Mouse (Mus musculus) myocyte (in vitro differentiated cells): Measurements from ENCODE around the gene Dip2c. TPM values are rescaled to one million over a fixed set of nuclear protein-coding genes. Genes with fewer than 3 reads are reported as not detected.

ENCODE experiments used
- H3K27me3 ChIP-seq: one replicate; pipeline ENCODE4 v1.6.1; 2011; ENCODE audit not compliant: control insufficient read depth, insufficient read depth, insufficient read length
- H3K36me3 ChIP-seq: one replicate; pipeline ENCODE4 v1.6.1; 2011; ENCODE audit not compliant: control insufficient read depth, insufficient read depth
- H3K4me2 ChIP-seq: one replicate; pipeline ENCODE4 v1.6.1; 2011; ENCODE audit warnings: low read depth, control low read depth
- H3K4me3 ChIP-seq: one replicate; pipeline ENCODE4 v1.5.1; 2011; ENCODE audit warnings: mild to moderate bottlenecking, control low read depth, moderate library complexity
- H3K79me2 ChIP-seq: one replicate; pipeline ENCODE4 v1.6.1; 2011; ENCODE audit not compliant: control insufficient read depth, insufficient read depth
- H3ac ChIP-seq: one replicate; pipeline ENCODE4 v1.6.1; 2011; ENCODE audit not compliant: control insufficient read depth, insufficient read length
- CEBPB ChIP-seq: IDR thresholded peaks from 2 replicates; pipeline ENCODE4 v1.6.1; 2011; ENCODE audit warnings: mild to moderate bottlenecking, moderate library complexity; ENCODE audit not compliant: poor library complexity, insufficient read depth, severe bottlenecking
- E2F4 ChIP-seq: IDR thresholded peaks from one replicate; pipeline ENCODE4 v1.6.1; 2011; ENCODE audit warnings: mild to moderate bottlenecking, control low read depth, moderate library complexity; ENCODE audit not compliant: insufficient read depth
- MAX ChIP-seq: IDR thresholded peaks from one replicate; pipeline ENCODE4 v1.6.1; 2011; ENCODE audit warnings: low read depth, mild to moderate bottlenecking, control low read depth
- MYOD1 ChIP-seq, 3 experiments: IDR thresholded peaks; one replicate each; pipeline ENCODE4 v1.6.1; 2011; ENCODE audit warnings: control low read depth in 2 of 3, low read depth in 2 of 3, mild to moderate bottlenecking in 2 of 3, moderate library complexity in 1 of 3; ENCODE audit not compliant: insufficient read length in 2 of 3, control insufficient read depth in 1 of 3
- MYOG ChIP-seq, 3 experiments: IDR thresholded peaks; one replicate each; pipeline ENCODE4 v1.6.1; 2011; ENCODE audit warnings: control low read depth in 2 of 3, low read depth in 2 of 3, mild to moderate bottlenecking in 2 of 3; ENCODE audit not compliant: insufficient read length in 2 of 3, control insufficient read depth in 1 of 3, insufficient read depth in 1 of 3
- POLR2A ChIP-seq: IDR thresholded peaks from one replicate; pipeline ENCODE4 v1.6.1; 2011; ENCODE audit warnings: low read depth, mild to moderate bottlenecking, control low read depth, moderate library complexity; ENCODE audit not compliant: insufficient read length
- POLR2AphosphoS2 ChIP-seq: IDR thresholded peaks from one replicate; pipeline ENCODE4 v1.6.1; 2011; ENCODE audit warnings: low read depth, control low read depth; ENCODE audit not compliant: insufficient read length
- REST ChIP-seq: IDR thresholded peaks from one replicate; pipeline ENCODE4 v1.6.1; 2011; ENCODE audit warnings: mild to moderate bottlenecking, control low read depth, moderate library complexity; ENCODE audit not compliant: insufficient read depth, insufficient read length
- SRF ChIP-seq: IDR thresholded peaks from one replicate; pipeline ENCODE4 v1.6.1; 2011; ENCODE audit warnings: low read depth; ENCODE audit not compliant: control insufficient read depth, insufficient read length
- TCF12 ChIP-seq: IDR thresholded peaks from one replicate; pipeline ENCODE4 v1.6.1; 2011; ENCODE audit warnings: mild to moderate bottlenecking, control low read depth; ENCODE audit not compliant: poor library complexity, insufficient read depth, severe bottlenecking
- TCF3 ChIP-seq: IDR thresholded peaks from one replicate; pipeline ENCODE4 v1.6.1; 2011; ENCODE audit warnings: low read depth, control low read depth; ENCODE audit not compliant: insufficient read length
- USF1 ChIP-seq: IDR thresholded peaks from one replicate; pipeline ENCODE4 v1.6.1; 2011; ENCODE audit warnings: low read depth, mild to moderate bottlenecking, control low read depth, moderate library complexity
- polyA plus RNA-seq: library from polyadenylated mRNA; unstranded; fragments of >200 nt; fragmentation: generic; extraction: Trizol; gene quantifications from one replicate; pipeline ENCODE4 v1.2.1, GENCODE M21; 2012; ENCODE audit warnings: missing spikeins

The Dip2c gene
- polyA plus RNA-seq, 1 experiment = 17.8 TPM

DNA sequence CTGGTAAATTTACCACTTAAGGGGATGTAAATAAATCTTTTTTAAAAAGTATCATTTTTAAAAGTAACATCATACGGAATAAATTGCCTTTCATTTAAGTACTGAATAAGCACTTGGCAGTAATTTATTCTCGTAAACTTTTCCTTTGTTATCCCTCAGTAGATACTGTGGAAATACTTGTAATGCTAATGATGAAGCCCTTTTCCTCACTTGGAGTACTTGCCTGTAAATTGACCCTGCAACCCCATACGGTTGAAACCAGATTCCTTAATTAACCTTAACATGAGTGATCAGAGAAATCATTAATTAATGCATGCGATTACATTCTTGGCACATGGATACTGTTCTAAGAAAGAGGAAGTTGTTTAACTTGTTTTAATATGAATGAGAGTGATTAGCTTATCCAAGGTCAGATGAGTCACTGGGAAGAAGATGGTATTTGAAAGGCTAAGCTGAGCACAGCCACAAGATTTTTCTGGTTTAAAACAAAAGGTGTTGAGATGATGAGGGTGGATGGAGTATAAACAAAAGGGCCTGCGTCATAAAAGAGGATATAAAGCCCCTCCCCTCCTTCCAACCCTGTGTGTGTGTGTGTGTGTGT lies 114.0 kb downstream of the Dip2c start:
- no peak overlapping the region for H3K4me2 ChIP-seq
- peaks cover 9% of the 10 kb centered on the region for H3K79me2 ChIP-seq
- H3ac ChIP-seq = no peak overlapping the region
- no peaks in the 10 kb centered on the region for H3K36me3 ChIP-seq
- TF ChIP-seq REST (no peak), MYOG (IDR thresholded peaks at IDR 0.05; ENCODE audit: control insufficient read depth in 1 of 3, insufficient read depth in 1 of 3, insufficient read length in 2 of 3, low read depth in 2 of 3) (no peak), TCF3 (no peak), POLR2A (no peak), TCF12 (no peak), E2F4 (no peak), MAX (no peak), SRF (no peak), MYOD1 (IDR thresholded peaks at IDR 0.05; ENCODE audit: control insufficient read depth in 1 of 3, insufficient read length in 2 of 3, low read depth in 2 of 3) (no peak), POLR2AphosphoS2 (no peak), USF1 (no peak), CEBPB (no peak)
- no peak overlapping the region for H3K4me3 ChIP-seq
- H3K27me3 ChIP-seq = no peaks in the 10 kb centered on the region

DNA sequence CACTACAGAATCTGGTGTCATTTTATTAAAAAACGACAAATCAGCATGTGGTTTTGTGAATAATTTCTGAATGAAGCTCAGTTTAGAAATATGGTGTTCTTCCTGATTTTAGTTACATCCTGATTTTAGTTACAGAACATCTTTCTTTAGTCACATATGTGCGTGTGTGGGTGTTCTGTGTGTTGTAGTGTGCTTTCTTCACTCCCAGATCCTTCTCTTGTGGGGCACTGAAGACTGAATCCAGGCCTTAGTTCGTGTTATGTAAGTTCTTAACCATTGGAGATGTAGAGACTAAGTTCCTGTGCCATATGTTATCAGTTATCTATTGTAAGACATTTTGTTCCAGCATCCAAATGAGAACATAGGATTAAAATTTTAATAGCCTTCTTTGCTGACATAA lies 117.1 kb downstream of the Dip2c start:
- H3K4me2 ChIP-seq = no peak overlapping the region
- H3K36me3 ChIP-seq = no peaks in the 10 kb centered on the region
- TF ChIP-seq MAX (no peak), MYOD1 (IDR thresholded peaks at IDR 0.05; ENCODE audit: control insufficient read depth in 1 of 3, insufficient read length in 2 of 3, low read depth in 2 of 3) (no peak), POLR2AphosphoS2 (no peak), E2F4 (no peak), CEBPB (no peak), MYOG (IDR thresholded peaks at IDR 0.05; ENCODE audit: control insufficient read depth in 1 of 3, insufficient read depth in 1 of 3, insufficient read length in 2 of 3, low read depth in 2 of 3) (no peak), TCF12 (no peak), TCF3 (no peak), POLR2A (no peak), USF1 (no peak), REST (no peak), SRF (no peak)
- H3K27me3 ChIP-seq = no peaks in the 10 kb centered on the region
- no peak overlapping the region for H3K4me3 ChIP-seq
- H3K79me2 ChIP-seq = peaks cover 9% of the 10 kb centered on the region
- no peak overlapping the region for H3ac ChIP-seq

DNA sequence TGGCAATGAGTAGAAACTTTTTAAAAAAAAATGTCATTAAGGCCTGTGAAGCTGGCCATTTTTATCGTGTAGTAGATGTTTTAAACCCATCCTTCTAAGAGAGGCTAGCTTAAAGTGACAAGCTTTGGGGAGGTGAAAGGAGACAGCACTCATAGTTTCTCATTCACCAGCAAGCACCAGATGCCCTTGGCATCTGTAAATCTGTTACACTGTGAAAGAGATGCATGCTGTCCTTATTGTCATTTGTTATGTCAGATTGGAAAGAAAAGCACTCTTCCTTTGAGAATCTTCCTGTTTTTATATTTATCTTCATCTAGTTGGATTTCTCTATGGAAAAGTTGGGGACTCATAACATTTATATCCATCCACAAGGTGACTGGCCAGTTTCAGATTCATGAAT lies 119.0 kb downstream of the Dip2c start:
- Histone ChIP-seq H3K27me3 (no peaks in the 10 kb centered on the region), H3K4me2 (no peak overlapping the region), H3K36me3 (no peaks in the 10 kb centered on the region), H3K79me2 (peaks cover 9% of the 10 kb centered on the region), H3ac (no peak overlapping the region), H3K4me3 (no peak overlapping the region)
- TF ChIP-seq POLR2A = no peak
- no peak for TF ChIP-seq MYOD1 (IDR thresholded peaks at IDR 0.05; ENCODE audit: control insufficient read depth in 1 of 3, insufficient read length in 2 of 3, low read depth in 2 of 3)
- TF ChIP-seq E2F4 = no peak
- no peak for TF ChIP-seq USF1
- no peak for TF ChIP-seq TCF3
- no peak for TF ChIP-seq REST
- no peak for TF ChIP-seq TCF12
- TF ChIP-seq SRF = no peak

DNA sequence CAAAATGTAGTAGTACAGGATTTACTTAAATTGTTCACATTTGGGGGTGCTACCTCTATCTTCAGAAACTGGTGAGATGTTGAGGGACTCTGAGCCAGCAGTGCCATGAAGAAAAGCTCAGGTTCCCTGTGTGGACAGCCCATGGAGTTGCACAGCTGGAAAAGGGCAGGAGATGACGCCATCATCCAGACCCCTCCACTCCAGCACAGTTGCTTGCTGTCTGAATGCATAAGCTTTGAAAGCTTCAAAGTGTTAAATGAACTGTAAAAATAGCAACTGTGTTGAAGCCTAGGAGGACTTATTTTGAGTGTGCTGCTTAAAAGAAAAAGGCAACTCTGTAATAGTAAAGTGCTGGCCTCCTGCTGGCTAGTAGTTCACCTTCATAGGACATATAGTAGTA lies 122.5 kb downstream of the Dip2c start:
- H3ac ChIP-seq = no peak overlapping the region
- no peak overlapping the region for H3K4me3 ChIP-seq
- H3K27me3 ChIP-seq = no peaks in the 10 kb centered on the region
- H3K36me3 ChIP-seq = no peaks in the 10 kb centered on the region
- TF ChIP-seq MAX (no peak), MYOG (IDR thresholded peaks at IDR 0.05; ENCODE audit: control insufficient read depth in 1 of 3, insufficient read depth in 1 of 3, insufficient read length in 2 of 3, low read depth in 2 of 3) (no peak), MYOD1 (IDR thresholded peaks at IDR 0.05; ENCODE audit: control insufficient read depth in 1 of 3, insufficient read length in 2 of 3, low read depth in 2 of 3) (no peak), SRF (no peak), POLR2A (no peak), TCF12 (no peak), POLR2AphosphoS2 (no peak), USF1 (no peak)
- peaks cover 5% of the 10 kb centered on the region for H3K79me2 ChIP-seq
- no peak overlapping the region for H3K4me2 ChIP-seq

GRCm38 (mm10) chr13:9405399-9405798 lies 129.1 kb downstream of the Dip2c start:
- TF ChIP-seq REST = no peak
- TF ChIP-seq E2F4 = no peak
- no peak for TF ChIP-seq CEBPB
- no peak for TF ChIP-seq POLR2AphosphoS2
- TF ChIP-seq MYOD1 (IDR thresholded peaks at IDR 0.05; ENCODE audit: control insufficient read depth in 1 of 3, insufficient read length in 2 of 3, low read depth in 2 of 3) = no peak
- TF ChIP-seq USF1 = no peak
- no peak for TF ChIP-seq POLR2A
- TF ChIP-seq TCF12 = no peak
- no peak for TF ChIP-seq MYOG (IDR thresholded peaks at IDR 0.05; ENCODE audit: control insufficient read depth in 1 of 3, insufficient read depth in 1 of 3, insufficient read length in 2 of 3, low read depth in 2 of 3)
- no peak for TF ChIP-seq SRF
- TF ChIP-seq MAX = no peak
- no peak for TF ChIP-seq TCF3
- Histone ChIP-seq H3ac (no peak overlapping the region), H3K27me3 (no peaks in the 10 kb centered on the region), H3K4me3 (no peak overlapping the region), H3K4me2 (no peak overlapping the region), H3K79me2 (peaks cover 8% of the 10 kb centered on the region), H3K36me3 (no peaks in the 10 kb centered on the region)
